Mouse (Mus musculus): ENCODE results near the gene Tmem201.

Tmem201 gene

GRCm38 (mm10) chr4:149679056-149679770 lies 58.6 kb downstream of the Tmem201 start:
- no peak for DNase-seq (ENCODE audit: low spot score)

- DNase-seq (ENCODE audit: low spot score): no peak
Observed at GRCm38 (mm10) chr4:149678006-149678405, 59.8 kb downstream of the Tmem201 start.

GRCm38 (mm10) chr4:149675378-149676261 lies 62.2 kb downstream of the Tmem201 start:
- peak; percentile 67 for DNase-seq (ENCODE audit: low spot score)

- DNase-seq (ENCODE audit: low spot score): no peak
Observed at GRCm38 (mm10) chr4:149674814-149675377, 62.9 kb downstream of the Tmem201 start.

GRCm38 (mm10) chr4:149672747-149673146 lies 65.1 kb downstream of the Tmem201 start:
- DNase-seq (ENCODE audit: low spot score): no peak

- DNase-seq (ENCODE audit: low spot score): no peak
Observed at GRCm38 (mm10) chr4:149671175-149671574, 66.7 kb downstream of the Tmem201 start.

GRCm38 (mm10) chr4:149665692-149666090 lies 72.2 kb downstream of the Tmem201 start:
- no peak for DNase-seq (ENCODE audit: low spot score)

All from ovary, postnatal 14 days (tissue).